Mouse (Mus musculus): Measurements from ENCODE around the gene 2310002L09Rik. TPM values are rescaled to one million over a fixed set of nuclear protein-coding genes. Genes with fewer than 3 reads are reported as not detected.
"Not testable (repeated sequence)": the region's sequence is repeated elsewhere in the genome, so short reads cannot be mapped to it uniquely, and the experiment has no call there.

2310002L09Rik gene
- total RNA-seq (2021), result 10 to 100 TPM; 25.1 to 27.3 TPM

DNA sequence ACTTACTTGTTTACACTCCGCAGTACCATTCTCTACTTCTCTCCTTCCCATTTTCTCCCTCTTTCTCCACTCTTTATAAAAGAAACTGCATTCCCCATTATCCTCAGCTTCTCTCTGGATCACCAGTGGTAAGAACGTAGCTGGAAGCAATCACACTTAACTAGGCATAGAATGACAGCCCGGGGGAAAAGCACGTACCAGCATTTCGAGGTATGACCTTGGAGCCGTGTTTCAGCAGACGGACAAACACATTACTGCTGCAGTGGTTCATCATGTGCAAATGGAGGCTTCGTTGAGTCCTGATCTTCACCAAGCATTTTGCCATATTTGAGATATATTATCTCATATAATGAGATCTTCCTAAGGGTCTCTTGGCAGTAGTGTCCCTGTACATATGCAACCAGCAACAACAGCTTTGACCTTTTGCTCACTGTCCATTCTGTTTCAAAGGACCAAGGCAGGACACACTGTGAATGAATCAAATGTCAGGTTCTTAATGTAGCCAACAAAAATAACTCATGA lies at the start of gene 2310002L09Rik:
Gene 2310002L09Rik, minus strand, starts transcription at position 472 of the 522 bp plus-strand sequence.
- DNase-seq, result no peak
- intact Hi-C loops (cut with DNase I), result no loop called here

GRCm38 (mm10) chr4:73980454-73980853 lies 29.8 kb upstream of the 2310002L09Rik start:
- DNase-seq, result no peak
- intact Hi-C loops (cut with DNase I), result no loop called here

DNA sequence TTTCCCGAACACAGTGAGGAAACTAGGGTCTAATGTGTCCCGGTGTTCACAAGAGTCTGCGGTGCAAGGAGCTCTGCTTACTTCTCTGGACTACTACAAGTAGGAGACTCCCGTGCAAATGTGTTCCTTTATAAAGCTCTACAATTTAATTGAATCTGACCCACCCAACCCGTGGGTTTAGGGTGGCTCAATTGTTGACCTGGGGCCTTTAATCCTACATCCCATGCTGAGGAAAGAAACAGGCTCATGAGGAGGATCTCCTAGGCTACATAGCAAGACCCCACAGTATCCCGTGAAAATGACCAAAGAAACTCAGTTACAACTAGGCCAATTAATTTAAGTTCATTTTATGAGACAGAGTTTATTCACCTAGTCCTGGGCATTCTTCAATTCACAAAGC lies 30.0 kb downstream of the 2310002L09Rik start, which contains the start of gene Gm11756:
Gene Gm11756, minus strand, starts transcription at position 101 of the 400 bp plus-strand sequence.
- intact Hi-C loops (cut with DNase I); DNase-seq: not testable (repeated sequence)

GRCm38 (mm10) chr4:73905853-73906252 lies 44.8 kb downstream of the 2310002L09Rik start, which contains the start of gene Gm13871:
TSS of gene Gm13871 (minus strand) at chr4:73905953.
- DNase-seq; intact Hi-C loops (cut with DNase I): not testable (repeated sequence)

GRCm38 (mm10) chr4:73891012-73891411 lies 59.6 kb downstream of the 2310002L09Rik start, which contains the start of gene Gm11757:
TSS of gene Gm11757 (minus strand) at chr4:73891112.
- intact Hi-C loops (cut with DNase I); DNase-seq: not testable (repeated sequence)

Other genes starting within 250 kb of the 2310002L09Rik start
- gene Rasef, start 159.9 kb downstream of the 2310002L09Rik start, total RNA-seq (2021), result under 1 TPM; 0.36 to 0.70 TPM
- not detected for gene Gm11758, start 74.6 kb downstream of the 2310002L09Rik start, total RNA-seq (2021)
- gene Gm11757, start 59.7 kb downstream of the 2310002L09Rik start, total RNA-seq (2021), result not detected
- gene Gm13871, start 44.9 kb downstream of the 2310002L09Rik start, total RNA-seq (2021), result not detected
- gene Gm11756, start 30.1 kb downstream of the 2310002L09Rik start, total RNA-seq (2021), result 1 to 10 TPM; 1.4 to 2.5 TPM
- under 1 TPM in 1 of 2 experiments, not detected in 1; 0.25 TPM for gene Frmd3, start 62.6 kb upstream of the 2310002L09Rik start, total RNA-seq (2021)